Mouse (Mus musculus): Measurements from ENCODE around the gene Ptprd. TPM values are rescaled to one million over a fixed set of nuclear protein-coding genes. Genes with fewer than 3 reads are reported as not detected.

Ptprd gene
- polyA plus RNA-seq, 1 experiment from 2014 or later, result 5.6 TPM

- no peak overlapping the region for H3K27ac ChIP-seq (replicated peaks)
- no peak overlapping the region for H3K4me2 ChIP-seq (replicated peaks; ENCODE audit: low read depth)
- no peaks in the 10 kb centered on the region for H3K9me3 ChIP-seq (ENCODE audit: control insufficient read depth, low read length)
- no peak for ATAC-seq (ENCODE audit: low FRiP score, low TSS enrichment)
- TF ChIP-seq CTCF (IDR thresholded peaks at IDR 0.05; ENCODE audit: low read depth) (no peak), EP300 (optimal IDR thresholded peaks at IDR 0.05) (no peak)
- no peaks in the 10 kb centered on the region for H3K36me3 ChIP-seq (ENCODE audit: control insufficient read depth, insufficient read depth, low read length)
- no peaks in the 10 kb centered on the region for H3K27me3 ChIP-seq (ENCODE audit: control insufficient read depth, insufficient read depth, low read length)
- WGBS, result 50% methylated on average over 5 of the region's 5 CpGs
- H3K4me3 ChIP-seq (ENCODE audit: low read depth, low read length), result no peak overlapping the region
- no peak for DNase-seq (ENCODE audit: low spot score)
- no peak overlapping the region for H3K9ac ChIP-seq (ENCODE audit: low read length)
- H3K4me1 ChIP-seq (replicated peaks; ENCODE audit: control insufficient read depth, insufficient read depth), result no peaks in the 10 kb centered on the region
Measured at GRCm38 (mm10) chr4:76405862-76406454, 1805.8 kb downstream of the Ptprd start.

- no peak overlapping the region for H3K9ac ChIP-seq (ENCODE audit: low read length)
- no peak overlapping the region for H3K27ac ChIP-seq (replicated peaks)
- H3K4me3 ChIP-seq (ENCODE audit: low read depth, low read length), result no peak overlapping the region
- H3K27me3 ChIP-seq (ENCODE audit: control insufficient read depth, insufficient read depth, low read length), result no peaks in the 10 kb centered on the region
- ATAC-seq (ENCODE audit: low FRiP score, low TSS enrichment) (no peak), DNase-seq (ENCODE audit: low spot score) (no peak)
- no peaks in the 10 kb centered on the region for H3K36me3 ChIP-seq (ENCODE audit: control insufficient read depth, insufficient read depth, low read length)
- H3K9me3 ChIP-seq (ENCODE audit: control insufficient read depth, low read length), result no peaks in the 10 kb centered on the region
- no peak for TF ChIP-seq CTCF (IDR thresholded peaks at IDR 0.05; ENCODE audit: low read depth)
- no peak for TF ChIP-seq EP300 (optimal IDR thresholded peaks at IDR 0.05)
- no peak overlapping the region for H3K4me2 ChIP-seq (replicated peaks; ENCODE audit: low read depth)
- WGBS, result 93% methylated on average over 5 of the region's 5 CpGs
- no peaks in the 10 kb centered on the region for H3K4me1 ChIP-seq (replicated peaks; ENCODE audit: control insufficient read depth, insufficient read depth)
Measured at GRCm38 (mm10) chr4:76403219-76403618, 1808.5 kb downstream of the Ptprd start.

DNA sequence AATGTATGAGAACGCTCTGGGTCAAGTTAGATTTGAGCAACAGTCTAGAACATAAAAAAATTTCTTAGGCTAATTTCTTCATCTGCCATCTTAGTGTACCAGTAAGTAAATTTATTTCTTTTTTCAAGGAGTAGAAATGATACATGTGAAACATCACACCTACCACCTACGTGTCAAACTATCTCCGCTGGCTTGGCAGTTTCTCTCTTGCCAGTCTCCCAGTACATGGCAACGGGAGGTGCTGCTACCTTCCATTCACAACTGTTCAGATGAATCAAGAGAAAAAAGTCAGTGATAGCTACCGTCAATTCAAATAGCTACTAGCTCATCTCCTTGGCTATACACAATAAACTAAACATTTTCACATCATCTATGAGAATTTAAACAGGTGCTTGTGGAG, 1823.9 kb downstream of the Ptprd start:
- no peak overlapping the region for H3K4me3 ChIP-seq (ENCODE audit: low read depth, low read length)
- no peaks in the 10 kb centered on the region for H3K36me3 ChIP-seq (ENCODE audit: control insufficient read depth, insufficient read depth, low read length)
- H3K4me1 ChIP-seq (replicated peaks; ENCODE audit: control insufficient read depth, insufficient read depth), result no peaks in the 10 kb centered on the region
- no peaks in the 10 kb centered on the region for H3K27me3 ChIP-seq (ENCODE audit: control insufficient read depth, insufficient read depth, low read length)
- ATAC-seq (ENCODE audit: low FRiP score, low TSS enrichment) (no peak), DNase-seq (ENCODE audit: low spot score) (no peak)
- H3K9me3 ChIP-seq (ENCODE audit: control insufficient read depth, low read length), result no peaks in the 10 kb centered on the region
- no peak overlapping the region for H3K9ac ChIP-seq (ENCODE audit: low read length)
- 78% methylated on average over 5 of the region's 5 CpGs for WGBS
- no peak for TF ChIP-seq CTCF (IDR thresholded peaks at IDR 0.05; ENCODE audit: low read depth)
- no peak for TF ChIP-seq EP300 (optimal IDR thresholded peaks at IDR 0.05)
- H3K27ac ChIP-seq (replicated peaks), result no peak overlapping the region
- no peak overlapping the region for H3K4me2 ChIP-seq (replicated peaks; ENCODE audit: low read depth)

DNA sequence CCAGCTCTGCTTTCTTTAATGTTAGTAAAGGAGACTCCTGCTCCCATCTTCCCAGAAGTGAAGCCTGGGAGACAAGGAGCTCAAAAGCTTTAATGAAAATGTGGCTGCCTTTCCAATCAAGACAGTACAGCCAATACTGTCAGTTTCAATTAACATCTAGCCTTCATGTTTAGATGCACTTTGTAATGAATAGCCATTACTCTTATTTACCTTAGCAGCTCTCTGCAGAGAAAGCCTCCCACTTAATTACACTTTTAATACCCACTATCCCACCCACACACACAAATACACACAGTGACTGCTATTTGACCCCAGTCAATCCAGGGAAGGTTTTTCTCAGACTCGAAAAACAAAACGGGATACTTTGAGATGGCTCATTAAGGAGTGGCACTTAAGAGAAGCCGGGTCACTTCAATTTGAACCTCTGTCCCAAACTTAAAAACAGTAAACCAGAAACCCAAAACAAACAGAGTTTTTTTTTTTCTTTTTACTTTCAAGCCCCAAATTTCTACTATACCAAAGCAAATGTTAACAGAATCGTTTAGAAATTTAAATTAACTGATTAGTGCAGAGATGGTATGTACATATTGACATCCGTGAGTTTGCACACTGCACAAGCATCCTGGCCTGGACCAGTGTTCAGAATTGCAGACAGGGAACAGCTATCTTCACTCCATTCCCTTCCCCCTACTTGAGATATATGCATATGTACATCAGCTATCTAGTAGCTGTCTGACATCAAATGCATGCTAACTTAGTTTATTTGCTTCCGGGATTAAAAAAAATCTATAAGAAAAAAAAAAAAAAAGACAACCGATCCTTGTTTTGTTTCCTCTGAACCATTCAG, 1824.6 kb downstream of the Ptprd start:
- ATAC-seq (ENCODE audit: low FRiP score, low TSS enrichment), result no peak
- no peaks in the 10 kb centered on the region for H3K27me3 ChIP-seq (ENCODE audit: control insufficient read depth, insufficient read depth, low read length)
- TF ChIP-seq EP300 (optimal IDR thresholded peaks at IDR 0.05) (no peak), CTCF (IDR thresholded peaks at IDR 0.05; ENCODE audit: low read depth) (no peak)
- no peak overlapping the region for H3K9ac ChIP-seq (ENCODE audit: low read length)
- no peak for DNase-seq (ENCODE audit: low spot score)
- H3K4me1 ChIP-seq (replicated peaks; ENCODE audit: control insufficient read depth, insufficient read depth), result no peaks in the 10 kb centered on the region
- H3K27ac ChIP-seq (replicated peaks), result no peak overlapping the region
- H3K4me2 ChIP-seq (replicated peaks; ENCODE audit: low read depth), result no peak overlapping the region
- no peak overlapping the region for H3K4me3 ChIP-seq (ENCODE audit: low read depth, low read length)
- H3K9me3 ChIP-seq (ENCODE audit: control insufficient read depth, low read length), result no peaks in the 10 kb centered on the region
- H3K36me3 ChIP-seq (ENCODE audit: control insufficient read depth, insufficient read depth, low read length), result no peaks in the 10 kb centered on the region
- WGBS, result 45% methylated on average over 7 of the region's 7 CpGs

DNA sequence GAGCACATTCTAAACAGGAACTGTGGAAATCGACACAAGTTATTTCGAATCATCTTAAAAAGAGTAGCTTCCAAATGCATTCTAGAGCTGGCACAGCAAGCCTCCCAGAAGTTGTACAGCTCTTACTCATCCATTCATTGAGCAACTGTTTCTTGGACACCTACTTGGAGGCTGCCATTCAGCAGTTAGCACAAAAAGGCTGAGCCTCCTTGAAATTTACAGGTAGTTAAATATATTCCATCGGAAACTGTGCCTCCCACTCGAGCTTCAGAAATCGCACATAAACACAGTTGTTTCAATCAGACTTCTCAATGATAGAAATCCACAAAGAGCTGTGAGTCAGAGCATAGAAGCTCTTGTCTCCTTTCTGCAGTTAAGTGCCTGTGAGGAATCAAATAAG, 1825.9 kb downstream of the Ptprd start:
- H3K4me2 ChIP-seq (replicated peaks; ENCODE audit: low read depth), result no peak overlapping the region
- DNase-seq (ENCODE audit: low spot score) (no peak), ATAC-seq (ENCODE audit: low FRiP score, low TSS enrichment) (no peak)
- no peaks in the 10 kb centered on the region for H3K36me3 ChIP-seq (ENCODE audit: control insufficient read depth, insufficient read depth, low read length)
- H3K27me3 ChIP-seq (ENCODE audit: control insufficient read depth, insufficient read depth, low read length), result no peaks in the 10 kb centered on the region
- WGBS, result 84% methylated on average over 5 of the region's 5 CpGs
- no peak overlapping the region for H3K4me3 ChIP-seq (ENCODE audit: low read depth, low read length)
- H3K4me1 ChIP-seq (replicated peaks; ENCODE audit: control insufficient read depth, insufficient read depth), result no peaks in the 10 kb centered on the region
- no peak overlapping the region for H3K27ac ChIP-seq (replicated peaks)
- H3K9ac ChIP-seq (ENCODE audit: low read length), result no peak overlapping the region
- H3K9me3 ChIP-seq (ENCODE audit: control insufficient read depth, low read length), result no peaks in the 10 kb centered on the region
- TF ChIP-seq CTCF (IDR thresholded peaks at IDR 0.05; ENCODE audit: low read depth) (no peak), EP300 (optimal IDR thresholded peaks at IDR 0.05) (no peak)

- H3K4me3 ChIP-seq (ENCODE audit: low read depth, low read length), result no peak overlapping the region
- no peaks in the 10 kb centered on the region for H3K9me3 ChIP-seq (ENCODE audit: control insufficient read depth, low read length)
- 84% methylated on average over 6 of the region's 6 CpGs for WGBS
- H3K27me3 ChIP-seq (ENCODE audit: control insufficient read depth, insufficient read depth, low read length), result no peaks in the 10 kb centered on the region
- H3K4me2 ChIP-seq (replicated peaks; ENCODE audit: low read depth), result no peak overlapping the region
- no peaks in the 10 kb centered on the region for H3K4me1 ChIP-seq (replicated peaks; ENCODE audit: control insufficient read depth, insufficient read depth)
- no peak overlapping the region for H3K9ac ChIP-seq (ENCODE audit: low read length)
- no peak overlapping the region for H3K27ac ChIP-seq (replicated peaks)
- no peaks in the 10 kb centered on the region for H3K36me3 ChIP-seq (ENCODE audit: control insufficient read depth, insufficient read depth, low read length)
- DNase-seq (ENCODE audit: low spot score) (no peak), ATAC-seq (ENCODE audit: low FRiP score, low TSS enrichment) (no peak)
- TF ChIP-seq CTCF (IDR thresholded peaks at IDR 0.05; ENCODE audit: low read depth) (no peak), EP300 (optimal IDR thresholded peaks at IDR 0.05) (no peak)
Measured at GRCm38 (mm10) chr4:76380312-76380917, 1831.3 kb downstream of the Ptprd start.

All from stomach, postnatal 0 days (tissue).